In genomic region chr6:54463701-54464458, GRCm38 (mm10) we compare ENCODE assay signal across 13 mouse cellular contexts. TPM values are rescaled to one million over a fixed set of nuclear protein-coding genes. Genes with fewer than 3 reads are reported as not detected.
DNase-seq lines count a peak whose midpoint lies in the region; ATAC-seq lines count a peak whose summit lies in the region.
"Had no signal": no experiment of that assay in that cellular context is flagged by ENCODE, and none has a peak within 500 bp of the region (broad histone marks: within the 10 kb centered on the region; RNA-seq: fewer than 3 reads in every experiment).

No protein-coding gene starts in this region.

- H3K9ac ChIP-seq in forebrain, embryonic 13.5 days, result no peak overlapping the region
- H3K9ac ChIP-seq in forebrain, embryonic 12.5 days, result no peak overlapping the region
- H3K9ac ChIP-seq in forebrain, embryonic 15.5 days (replicated peaks), result no peak overlapping the region
- H3K9ac ChIP-seq in kidney, embryonic 15.5 days, result no peak overlapping the region
- H3K9ac ChIP-seq: embryonic facial prominence, embryonic 12.5 days; limb, embryonic 12.5 days had no signal

- H3K4me2 ChIP-seq in forebrain, embryonic 13.5 days, result no peak overlapping the region
- no peak overlapping the region for H3K4me2 ChIP-seq in forebrain, embryonic 12.5 days
- H3K4me2 ChIP-seq in forebrain, embryonic 15.5 days (replicated peaks), result no peak overlapping the region
- H3K4me2 ChIP-seq in kidney, embryonic 15.5 days, result no peak overlapping the region
- H3K4me2 ChIP-seq: embryonic facial prominence, embryonic 12.5 days; limb, embryonic 12.5 days had no signal

- no peaks in the 10 kb centered on the region for H3K9me3 ChIP-seq in forebrain, embryonic 13.5 days (replicated peaks)
- H3K9me3 ChIP-seq in forebrain, embryonic 12.5 days, result no peaks in the 10 kb centered on the region
- peaks cover 8% of the 10 kb centered on the region; the same call in 1 of the 2 replicates for H3K9me3 ChIP-seq in megakaryocyte, embryonic 14.5 days
- no peaks in the 10 kb centered on the region for H3K9me3 ChIP-seq in forebrain, embryonic 15.5 days
- no peaks in the 10 kb centered on the region for H3K9me3 ChIP-seq in kidney, embryonic 15.5 days (replicated peaks)
- H3K9me3 ChIP-seq: limb, embryonic 12.5 days had no signal

- H3K4me3 ChIP-seq in forebrain, embryonic 13.5 days, result no peak overlapping the region
- H3K4me3 ChIP-seq in forebrain, embryonic 12.5 days (replicated peaks), result no peak overlapping the region
- H3K4me3 ChIP-seq in megakaryocyte, embryonic 14.5 days (replicated peaks), result peak overlapping the region; percentile 14
- no peak overlapping the region for H3K4me3 ChIP-seq in forebrain, embryonic 15.5 days
- no peak overlapping the region for H3K4me3 ChIP-seq in kidney, embryonic 15.5 days (replicated peaks)
- H3K4me3 ChIP-seq: embryonic facial prominence, embryonic 12.5 days; limb, embryonic 12.5 days had no signal

- H3K27ac ChIP-seq in forebrain, embryonic 13.5 days, result no peak overlapping the region
- no peak overlapping the region for H3K27ac ChIP-seq in forebrain, embryonic 12.5 days
- H3K27ac ChIP-seq in forebrain, embryonic 15.5 days (replicated peaks), result no peak overlapping the region
- H3K27ac ChIP-seq in kidney, embryonic 15.5 days, result no peak overlapping the region
- H3K27ac ChIP-seq: embryonic facial prominence, embryonic 12.5 days; limb, embryonic 12.5 days had no signal

- WGBS in forebrain, embryonic 13.5 days, result 54% methylated on average over 8 of the region's 8 CpGs
- 61% methylated on average over 8 of the region's 8 CpGs for WGBS in forebrain, embryonic 12.5 days
- WGBS in forebrain, embryonic 15.5 days, result 44% methylated on average over 8 of the region's 8 CpGs
- 67% methylated on average over 8 of the region's 8 CpGs for WGBS in kidney, embryonic 15.5 days

- 0 out of 2 replicates have a peak, but pooled peaks have one; percentile 24 for ATAC-seq in forebrain, embryonic 13.5 days
- no peak for ATAC-seq in forebrain, embryonic 12.5 days (ENCODE audit: low FRiP score)
- ATAC-seq in megakaryocyte, adult 5-6 weeks (ENCODE audit: poor library complexity, severe bottlenecking), result no peak
- peak; percentile 57; the same call in 1 of the 2 replicates for ATAC-seq in forebrain, embryonic 15.5 days (replicated peaks)
- ATAC-seq in kidney, embryonic 15.5 days (replicated peaks; ENCODE audit: low FRiP score), result no peak

- DNase-seq in lung, postnatal 10 days, result peak; percentile 72
- no peak for DNase-seq in left cerebral cortex, adult 11 months (ENCODE audit: low spot score)
- DNase-seq: B cell, adult 2 months; kidney, adult 8-10 months had no signal

- peaks cover 42% of the 10 kb centered on the region for H3K4me1 ChIP-seq in forebrain, embryonic 13.5 days
- peaks cover 16% of the 10 kb centered on the region; the same call in 1 of the 2 replicates for H3K4me1 ChIP-seq in forebrain, embryonic 12.5 days
- H3K4me1 ChIP-seq in megakaryocyte, embryonic 14.5 days, result peaks cover 55% of the 10 kb centered on the region
- H3K4me1 ChIP-seq in forebrain, embryonic 15.5 days, result peaks cover 34% of the 10 kb centered on the region
- H3K4me1 ChIP-seq in kidney, embryonic 15.5 days, result 0 out of 2 replicates have a peak, but pooled peaks cover 2% of the 10 kb centered on the region
- H3K4me1 ChIP-seq: embryonic facial prominence, embryonic 12.5 days; limb, embryonic 12.5 days had no signal

- no peaks in the 10 kb centered on the region for H3K36me3 ChIP-seq in forebrain, embryonic 13.5 days (ENCODE audit: poor library complexity, severe bottlenecking)
- H3K36me3 ChIP-seq in forebrain, embryonic 12.5 days (replicated peaks), result no peaks in the 10 kb centered on the region
- H3K36me3 ChIP-seq in megakaryocyte, embryonic 14.5 days (replicated peaks; ENCODE audit: low read length), result no peaks in the 10 kb centered on the region
- no peaks in the 10 kb centered on the region for H3K36me3 ChIP-seq in forebrain, embryonic 15.5 days
- no peaks in the 10 kb centered on the region for H3K36me3 ChIP-seq in kidney, embryonic 15.5 days
- H3K36me3 ChIP-seq: embryonic facial prominence, embryonic 12.5 days; limb, embryonic 12.5 days had no signal

- peaks cover 17% of the 10 kb centered on the region; the same call in 1 of the 2 replicates for H3K27me3 ChIP-seq in forebrain, embryonic 13.5 days
- H3K27me3 ChIP-seq in forebrain, embryonic 12.5 days, result 0 out of 2 replicates have a peak, but pooled peaks cover 3% of the 10 kb centered on the region
- H3K27me3 ChIP-seq in megakaryocyte, embryonic 14.5 days (replicated peaks), result peaks cover 15% of the 10 kb centered on the region
- peaks cover 7% of the 10 kb centered on the region; the same call in 1 of the 2 replicates for H3K27me3 ChIP-seq in forebrain, embryonic 15.5 days
- H3K27me3 ChIP-seq in kidney, embryonic 15.5 days, result no peaks in the 10 kb centered on the region
- H3K27me3 ChIP-seq: embryonic facial prominence, embryonic 12.5 days had no signal

RNA-seq across cellular contexts. Expression of gene Wipf3, which starts 34.5 kb away (rescaled TPM):
- 2.4 and 2.8 TPM in 2 replicates for polyA plus RNA-seq in forebrain, embryonic 13.5 days (2015; fragmentation: Nextera tagmentation; extraction: Ambion mirVana)
- polyA plus RNA-seq in forebrain, embryonic 12.5 days (2016; fragmentation: Nextera tagmentation; extraction: Ambion mirVana), result 1.6 and 1.7 TPM in 2 replicates
- polyA plus RNA-seq in megakaryocyte, embryonic 14.5 days (2012; ENCODE audit: insufficient read depth, low replicate concordance), result 1.1 and 7.2 TPM in 2 replicates
- total RNA-seq in megakaryocyte, adult 5-6 weeks (2015), result not detected in 2 replicates
- 0.04 TPM in 1 of 2 replicates, not detected in the other for total RNA-seq in megakaryocyte, adult 5-6 weeks (2017)
- polyA plus RNA-seq in forebrain, embryonic 15.5 days (2015; fragmentation: Nextera tagmentation; extraction: Ambion mirVana), result 3.6 and 4.6 TPM in 2 replicates
- polyA plus RNA-seq in kidney, embryonic 15.5 days (2015; fragmentation: Nextera tagmentation; extraction: Ambion mirVana), result 2.2 and 2.5 TPM in 2 replicates
- total RNA-seq: megakaryocyte-erythroid progenitor cell, adult 5-6 weeks had no signal

Comparison
In these comparisons a context has a peak if more than half of its experiments do, and no peak if none do; other contexts are left out.
1. ATAC-seq: peak in forebrain, embryonic 13.5 days (single experiment) and forebrain, embryonic 15.5 days (single experiment); none in forebrain, embryonic 12.5 days (single experiment), megakaryocyte, adult 5-6 weeks (single experiment) and kidney, embryonic 15.5 days (single experiment).